Mouse (Mus musculus): ENCODE measurements around the gene Afap1l2. TPM values are rescaled to one million over a fixed set of nuclear protein-coding genes. Genes with fewer than 3 reads are reported as not detected.

Gene Afap1l2
- total RNA-seq, 2 experiments from 2014 or later, result not detected

DNA sequence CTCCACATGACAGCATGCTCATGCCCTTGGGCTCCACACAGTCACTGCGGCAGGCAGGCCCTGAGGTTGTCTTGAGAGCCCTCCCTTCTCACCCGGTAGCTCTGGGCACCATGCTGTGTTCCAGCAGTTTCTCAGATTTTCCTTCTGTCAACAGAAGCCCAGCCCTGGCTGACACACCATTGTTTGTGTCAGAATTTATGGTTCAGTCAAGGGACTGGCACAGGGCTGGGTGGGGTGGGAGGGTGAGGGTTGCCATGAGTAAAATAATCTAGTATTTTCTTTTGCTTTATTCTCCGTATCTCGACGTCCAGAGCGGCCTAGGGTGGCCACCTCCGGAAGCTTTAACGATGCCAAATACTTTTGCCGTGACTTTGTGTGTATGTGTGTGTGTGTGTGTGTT lies 26.3 kb downstream of the Afap1l2 start:
- no peak for ATAC-seq (replicated peaks; ENCODE audit: low FRiP score, poor library complexity, severe bottlenecking)

DNA sequence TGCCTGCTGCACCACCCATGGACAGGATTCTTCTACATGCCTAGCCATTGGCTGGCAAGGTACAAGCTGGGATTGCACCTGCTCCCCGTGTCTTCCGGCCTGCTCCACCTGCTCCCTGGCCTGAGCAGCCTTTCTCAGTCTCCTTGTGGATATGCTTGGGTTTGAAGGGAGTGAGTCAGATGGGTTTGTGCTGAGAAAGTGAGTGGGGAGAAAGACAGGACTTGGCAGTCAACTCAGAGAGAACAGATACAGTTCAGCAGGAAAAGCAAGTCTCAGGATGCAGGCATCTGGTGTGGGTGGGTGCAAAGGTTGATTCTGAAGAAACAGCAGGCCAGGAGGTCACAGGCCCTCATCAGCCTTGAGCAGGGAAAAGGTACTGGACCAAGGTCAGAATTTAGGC lies 27.2 kb downstream of the Afap1l2 start:
- ATAC-seq (replicated peaks; ENCODE audit: low FRiP score, poor library complexity, severe bottlenecking), result no peak

DNA sequence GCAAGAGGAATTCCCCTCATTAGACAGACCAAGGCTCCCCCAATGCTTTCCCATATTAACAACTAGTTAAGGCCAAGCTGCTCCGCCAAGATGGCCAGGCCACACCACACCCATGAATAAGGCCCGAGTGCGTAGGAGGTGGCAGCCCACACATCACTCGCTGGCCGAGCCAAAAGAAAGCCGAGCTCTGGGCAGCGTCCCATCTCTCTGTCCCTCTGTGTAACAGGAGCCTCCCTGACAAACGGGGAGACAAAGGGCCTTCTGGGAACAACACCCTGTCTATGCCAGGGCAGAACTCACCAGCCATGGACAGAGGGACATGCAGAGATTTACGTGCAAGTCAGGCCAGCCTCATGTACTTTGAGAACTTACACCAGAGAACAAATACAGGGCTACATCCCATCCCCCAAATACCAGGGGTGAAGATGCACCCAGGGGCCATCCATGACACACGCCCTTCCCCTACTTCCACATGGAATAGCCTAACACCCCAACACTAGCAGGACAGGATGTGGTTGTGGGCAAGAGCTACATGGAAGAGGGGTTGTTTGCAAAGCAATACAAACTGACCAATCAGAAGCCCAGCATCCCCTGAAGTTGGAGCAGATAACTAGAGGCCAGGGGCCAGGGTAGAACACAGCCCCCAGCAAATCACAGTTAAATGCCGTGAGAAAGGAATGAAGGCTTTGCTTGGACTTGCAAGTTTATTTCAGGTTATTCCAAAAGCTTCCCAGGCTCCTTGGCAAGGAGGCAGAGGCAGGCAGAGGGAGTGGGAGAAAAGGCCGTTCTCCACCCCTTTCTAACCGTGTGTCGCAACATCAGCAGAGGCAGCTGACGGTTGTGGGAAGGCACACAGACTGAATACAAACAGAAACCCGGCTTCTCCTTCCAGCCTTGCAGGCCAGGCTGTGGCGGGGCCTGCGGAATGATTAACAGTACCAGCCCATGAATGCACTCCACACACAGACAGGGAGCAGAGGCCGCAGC lies 30.8 kb downstream of the Afap1l2 start:
- ATAC-seq (replicated peaks; ENCODE audit: low FRiP score, poor library complexity, severe bottlenecking), result no peak

DNA sequence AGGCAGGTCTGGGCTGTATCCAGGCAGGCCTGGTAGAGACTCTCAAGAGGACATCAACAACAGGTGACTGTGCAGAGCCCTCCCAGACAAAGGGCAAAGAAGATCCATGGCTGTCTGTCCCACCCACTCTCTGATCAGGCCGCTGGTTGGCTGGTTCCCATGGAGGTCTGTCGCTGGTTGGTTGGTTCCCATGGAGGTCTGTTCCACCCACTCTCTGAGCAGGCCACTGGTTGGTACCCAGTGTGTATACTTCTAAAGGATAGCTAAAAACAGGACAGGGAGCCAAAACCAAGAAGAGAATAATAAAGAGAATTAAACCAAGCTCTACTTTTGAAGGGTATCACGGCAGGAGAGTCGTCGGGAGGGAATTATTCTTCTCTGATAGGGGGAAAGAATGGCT lies 31.5 kb downstream of the Afap1l2 start:
- ATAC-seq (replicated peaks; ENCODE audit: low FRiP score, poor library complexity, severe bottlenecking), result no peak

DNA sequence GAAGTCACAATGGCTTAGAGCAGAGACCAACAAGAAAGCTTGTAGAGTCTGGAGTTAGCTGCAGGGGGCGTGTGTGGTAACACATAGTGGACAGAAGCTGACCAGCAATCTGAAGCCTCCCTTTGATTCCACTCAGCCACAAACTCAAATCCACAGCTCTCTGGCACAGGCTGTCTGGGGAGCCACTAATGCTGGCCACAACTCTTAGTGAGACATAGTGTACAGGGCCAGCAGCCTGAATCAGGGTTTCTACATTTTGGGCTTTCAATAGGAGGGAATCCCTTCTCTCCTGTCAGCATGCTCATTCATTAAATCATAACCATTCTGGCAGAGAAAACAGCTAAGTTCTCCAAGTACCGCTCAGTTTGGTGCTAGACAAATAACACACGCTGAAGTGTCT lies 32.5 kb downstream of the Afap1l2 start:
- no peak for ATAC-seq (replicated peaks; ENCODE audit: low FRiP score, poor library complexity, severe bottlenecking)

DNA sequence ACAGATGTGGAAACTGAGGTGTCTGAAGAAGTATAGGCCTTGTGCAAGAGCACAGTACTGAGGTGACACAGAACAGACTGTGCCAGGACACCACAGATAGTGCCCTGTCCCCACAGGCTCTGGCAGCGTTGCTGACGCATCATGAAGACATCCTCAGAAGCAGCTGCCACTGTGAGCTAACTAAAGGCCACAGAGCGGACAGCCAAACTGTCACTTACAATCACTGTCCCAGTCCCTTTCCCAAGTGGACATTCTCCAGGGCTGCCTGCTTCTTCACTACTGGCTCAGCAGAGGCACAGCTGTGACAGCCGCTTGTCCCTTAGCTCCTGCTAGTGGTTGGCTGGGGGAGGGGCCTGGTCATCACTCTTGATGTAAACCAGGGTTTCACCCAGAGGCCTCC lies 33.9 kb downstream of the Afap1l2 start:
- no peak for ATAC-seq (replicated peaks; ENCODE audit: low FRiP score, poor library complexity, severe bottlenecking)

DNA sequence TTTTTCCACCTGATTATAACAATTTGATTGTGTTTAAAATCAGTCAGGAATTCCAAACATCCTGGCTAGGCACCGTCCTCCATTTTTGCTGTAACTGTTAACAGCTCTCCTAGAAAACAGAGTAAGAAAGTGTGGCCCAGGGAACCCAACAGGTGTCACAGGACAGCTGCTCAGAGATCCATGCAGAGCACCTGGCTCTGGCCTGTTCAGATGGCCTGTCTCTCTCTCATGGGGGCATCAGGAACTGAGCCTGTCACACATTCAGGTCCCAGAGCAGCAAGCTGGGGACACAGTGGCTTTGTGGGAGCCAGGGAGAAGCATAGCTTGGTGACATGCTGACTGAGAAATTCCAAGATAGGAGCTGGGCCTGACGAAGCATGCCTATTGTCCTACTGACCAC lies 35.3 kb downstream of the Afap1l2 start:
- no peak for ATAC-seq (replicated peaks; ENCODE audit: low FRiP score, poor library complexity, severe bottlenecking)

DNA sequence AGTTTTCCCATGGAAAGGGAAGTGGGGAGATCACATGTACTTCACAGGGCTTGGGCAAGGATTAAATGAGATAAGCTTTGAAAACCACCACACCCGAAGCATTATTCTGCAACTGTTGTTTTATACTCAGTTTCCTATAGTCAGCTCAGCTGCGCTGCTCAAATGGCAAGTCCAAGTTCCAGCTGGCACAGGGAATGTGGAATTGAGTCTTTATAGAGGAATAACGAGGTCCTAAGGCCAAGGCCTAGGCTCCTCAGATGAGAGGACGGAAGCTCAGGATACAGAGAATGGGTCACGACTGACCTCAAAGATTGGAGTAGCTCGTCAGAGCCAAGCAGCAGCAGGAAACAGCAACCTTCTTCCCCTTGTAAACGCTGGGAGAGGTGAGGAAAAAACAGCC lies 36.7 kb downstream of the Afap1l2 start:
- no peak for ATAC-seq (replicated peaks; ENCODE audit: low FRiP score, poor library complexity, severe bottlenecking)

DNA sequence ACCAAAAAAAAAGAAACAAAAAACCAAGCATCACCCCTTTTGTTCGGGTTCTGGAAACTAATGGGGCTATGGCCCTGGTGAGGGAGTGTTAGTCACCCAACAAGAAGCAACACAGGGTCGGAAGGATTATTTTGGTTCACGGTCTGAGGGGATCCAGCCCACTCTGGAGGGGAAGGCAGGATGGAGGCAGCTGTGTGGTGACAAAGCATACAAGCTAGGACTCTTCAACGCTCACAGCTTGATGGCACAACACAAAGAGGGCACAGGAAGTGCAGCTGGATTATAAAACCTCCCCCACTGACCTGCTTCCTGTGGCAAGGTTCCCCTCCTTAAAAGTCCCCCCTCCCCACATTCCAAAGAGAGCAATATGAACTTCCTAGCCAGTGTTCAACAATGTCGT lies 44.2 kb downstream of the Afap1l2 start:
- no peak for ATAC-seq (replicated peaks; ENCODE audit: low FRiP score, poor library complexity, severe bottlenecking)

DNA sequence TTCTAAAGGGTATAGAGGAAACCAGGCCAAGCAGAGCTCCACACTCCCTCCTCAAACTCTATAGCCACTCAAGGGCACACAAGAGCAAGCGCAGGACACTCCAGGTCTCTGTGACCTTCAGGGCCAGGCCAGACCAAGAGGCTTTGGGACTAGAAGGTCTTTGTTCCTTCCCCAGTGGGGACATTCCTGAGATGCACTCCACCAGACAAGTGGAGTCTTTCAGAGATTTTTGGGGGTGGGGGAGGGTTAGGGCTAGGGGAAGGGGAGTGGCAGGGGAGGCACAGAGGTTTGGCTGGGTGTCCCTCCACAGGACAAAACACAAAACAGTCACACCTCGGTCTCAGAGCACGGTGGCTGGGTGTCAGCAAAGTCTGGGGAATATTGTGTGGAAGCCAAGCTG lies 48.4 kb downstream of the Afap1l2 start:
- ATAC-seq (replicated peaks; ENCODE audit: low FRiP score, poor library complexity, severe bottlenecking), result no peak

DNA sequence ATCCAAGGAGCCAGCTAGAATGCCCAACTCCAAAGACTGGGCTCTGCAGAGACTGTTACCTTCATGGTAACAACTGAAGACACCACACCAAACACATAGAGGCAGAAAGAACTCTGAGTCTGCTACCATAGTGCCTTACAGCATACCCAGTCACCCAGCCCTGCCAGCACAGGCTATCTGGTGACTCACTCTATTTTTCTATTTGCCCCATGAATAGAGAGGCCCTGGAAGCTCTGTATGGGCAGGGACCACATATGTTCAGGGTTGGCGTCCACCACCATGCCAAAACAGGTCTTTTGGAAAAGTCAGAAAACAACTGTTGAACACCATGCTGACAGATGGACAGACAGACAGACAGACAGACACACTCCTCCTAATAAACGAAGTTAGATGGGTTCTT lies 49.0 kb downstream of the Afap1l2 start:
- no peak for ATAC-seq (replicated peaks; ENCODE audit: low FRiP score, poor library complexity, severe bottlenecking)

DNA sequence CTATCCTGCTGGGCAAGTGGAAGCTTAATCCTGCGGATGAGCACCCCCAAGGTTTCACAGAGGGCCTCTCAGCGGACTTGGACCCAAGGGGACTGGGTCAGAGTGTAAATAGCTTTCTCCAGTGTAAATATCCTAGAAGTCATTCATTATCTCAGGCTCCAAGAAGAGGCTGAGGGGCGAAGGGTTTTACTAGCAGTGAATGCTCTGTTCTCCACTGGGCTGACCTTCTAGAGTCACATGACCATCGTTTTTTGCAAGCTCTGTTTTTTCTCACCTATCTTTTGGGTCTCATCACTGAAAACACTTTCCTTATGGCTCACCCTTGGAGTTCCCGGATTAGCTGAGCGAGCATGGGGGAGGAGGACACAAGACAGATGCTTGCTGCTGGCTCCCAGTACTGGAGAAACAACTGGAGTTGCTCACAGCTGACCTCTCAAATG lies 49.4 kb downstream of the Afap1l2 start:
- ATAC-seq (replicated peaks; ENCODE audit: low FRiP score, poor library complexity, severe bottlenecking), result no peak

DNA sequence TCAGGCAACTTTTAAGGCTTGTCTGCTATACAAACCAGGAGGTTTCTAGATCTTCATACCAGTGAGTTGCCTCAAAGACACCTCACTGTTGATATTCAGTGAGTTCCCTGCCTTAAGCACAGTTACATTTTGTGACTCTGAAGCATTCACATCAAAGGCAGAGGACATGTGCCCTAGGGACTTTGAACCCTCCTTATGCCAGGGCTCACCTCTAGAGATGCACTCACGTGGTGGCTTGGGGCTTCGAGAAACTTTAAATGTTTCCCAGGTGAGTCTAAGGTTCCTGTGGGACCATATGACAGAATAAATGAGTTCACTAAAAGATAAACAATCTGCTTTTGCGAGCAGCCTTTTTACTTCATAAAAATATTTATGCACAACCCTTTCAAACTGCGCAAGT lies 50.0 kb downstream of the Afap1l2 start:
- ATAC-seq (replicated peaks; ENCODE audit: low FRiP score, poor library complexity, severe bottlenecking), result no peak

DNA sequence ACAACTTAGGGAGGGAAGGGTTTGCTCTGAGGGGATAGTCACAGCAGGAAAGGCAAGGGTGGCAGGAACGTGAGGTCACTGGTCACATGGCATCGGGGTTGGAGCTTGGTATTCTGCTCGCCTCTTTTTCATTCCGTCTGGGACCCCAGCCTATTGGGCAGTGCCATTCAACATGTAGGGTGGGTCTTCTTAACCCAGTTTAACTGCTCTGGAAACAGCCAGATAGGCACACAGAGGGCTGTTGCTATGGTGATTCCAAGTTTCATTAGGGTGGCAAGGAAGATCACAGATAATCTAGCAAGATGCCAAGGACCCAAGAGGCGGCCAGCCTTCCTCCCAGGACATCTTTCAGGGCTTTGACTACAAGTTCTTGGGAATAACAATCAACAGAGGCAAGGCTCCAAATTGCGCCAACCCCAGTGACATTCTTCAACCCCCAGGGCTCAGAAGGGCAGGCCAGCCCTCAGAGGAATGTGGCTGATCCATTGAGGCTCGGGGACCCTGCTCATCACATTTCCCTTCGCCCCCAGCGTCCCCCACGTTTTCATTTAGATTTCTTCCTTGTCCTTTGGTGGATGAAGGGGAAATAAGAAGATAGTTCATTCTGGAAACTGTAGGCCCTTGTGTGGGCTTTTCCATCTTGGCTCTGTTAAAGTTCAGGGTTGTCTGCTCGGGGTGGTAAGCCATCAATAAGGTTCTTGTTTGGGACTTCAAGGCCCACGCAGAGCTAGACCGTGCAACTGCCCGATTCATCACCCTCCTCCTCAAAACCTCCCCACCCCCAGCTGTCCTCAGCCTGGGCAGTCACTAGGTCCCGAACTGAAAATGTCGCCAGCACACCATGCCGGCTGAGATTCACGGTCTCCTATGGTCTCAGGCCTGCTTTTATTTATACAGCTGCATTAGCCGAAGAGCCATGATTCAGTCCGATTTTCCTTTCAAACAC lies 52.2 kb downstream of the Afap1l2 start:
- ATAC-seq (replicated peaks; ENCODE audit: low FRiP score, poor library complexity, severe bottlenecking), result no peak

DNA sequence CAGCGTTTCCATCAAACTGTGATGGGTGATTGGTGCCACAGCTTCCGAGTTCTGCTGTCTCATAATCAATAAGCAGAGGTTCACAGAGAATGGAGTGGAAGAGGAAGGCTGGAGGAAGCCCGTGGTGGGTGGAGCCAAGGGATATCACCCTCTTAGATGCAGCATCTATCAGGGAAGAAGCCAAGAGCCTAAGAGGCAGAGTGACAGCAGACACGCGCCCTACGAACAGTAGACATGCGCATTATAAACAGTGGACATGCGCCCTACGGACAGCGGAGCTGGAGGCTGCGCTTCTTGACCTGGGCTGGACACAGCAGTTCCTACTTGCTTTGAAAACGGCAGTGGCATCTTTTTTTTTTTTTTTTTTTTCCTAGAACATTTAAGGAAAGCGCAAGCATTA lies 53.2 kb downstream of the Afap1l2 start:
- no peak for ATAC-seq (replicated peaks; ENCODE audit: low FRiP score, poor library complexity, severe bottlenecking)

DNA sequence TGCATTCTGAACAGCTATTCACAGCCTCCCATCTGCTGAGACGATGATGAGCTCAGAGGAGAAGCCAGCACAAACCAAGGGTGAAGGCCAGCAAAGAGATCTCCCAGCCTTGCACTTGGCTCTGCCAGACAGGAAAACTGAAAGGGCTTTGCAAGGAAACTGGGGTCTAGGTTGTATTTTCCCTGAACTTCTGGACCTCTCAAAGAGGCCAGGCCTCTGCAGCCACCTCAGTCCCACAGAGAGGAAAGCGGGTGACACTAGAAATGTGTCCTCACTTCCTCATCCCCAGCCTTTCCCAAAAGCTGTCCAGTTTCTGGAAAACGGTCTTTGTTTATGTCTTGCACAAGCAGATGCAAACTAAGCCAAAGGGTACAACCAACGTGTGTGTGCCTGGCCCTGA lies 54.2 kb downstream of the Afap1l2 start:
- no peak for ATAC-seq (replicated peaks; ENCODE audit: low FRiP score, poor library complexity, severe bottlenecking)

DNA sequence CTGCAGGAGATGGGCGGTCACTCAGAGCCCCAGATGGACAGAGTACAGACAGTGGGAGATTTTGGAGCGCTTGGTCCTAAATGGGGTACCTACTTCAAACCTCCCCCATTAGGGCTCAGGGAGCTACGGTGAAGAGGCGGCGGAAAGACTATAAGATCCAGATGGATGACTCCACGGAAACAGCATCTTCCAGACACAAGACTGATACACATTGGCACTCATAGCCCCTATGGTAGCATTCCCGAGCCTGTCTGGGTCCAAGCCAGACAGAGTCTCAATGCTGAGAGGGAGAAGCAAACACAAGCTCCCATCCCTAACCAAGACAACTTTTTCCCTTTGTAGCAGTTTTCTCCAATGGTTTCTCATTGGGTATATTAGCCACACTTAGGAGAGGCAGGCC lies 57.2 kb downstream of the Afap1l2 start:
- ATAC-seq (replicated peaks; ENCODE audit: low FRiP score, poor library complexity, severe bottlenecking), result no peak

DNA sequence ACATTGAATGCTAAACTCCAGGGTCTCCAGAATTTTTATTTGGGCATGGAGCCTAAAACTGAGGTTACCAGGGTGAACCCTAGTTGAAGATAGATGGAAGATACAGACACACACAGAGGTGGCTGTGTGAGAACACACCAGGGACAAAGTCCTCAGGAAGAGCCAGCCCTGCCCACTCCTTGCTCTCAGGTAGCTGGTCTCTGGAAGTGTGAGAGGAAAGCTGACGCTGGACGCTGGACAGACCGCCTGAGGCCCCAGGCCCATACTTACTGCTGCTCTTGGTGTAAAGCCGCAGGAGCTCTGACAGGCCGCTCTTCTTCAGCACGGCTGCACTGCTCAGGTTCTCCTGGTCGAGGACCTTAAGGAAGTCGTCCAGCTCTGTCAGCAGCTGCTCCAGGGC lies 58.2 kb downstream of the Afap1l2 start:
- no peak for ATAC-seq (replicated peaks; ENCODE audit: low FRiP score, poor library complexity, severe bottlenecking)

DNA sequence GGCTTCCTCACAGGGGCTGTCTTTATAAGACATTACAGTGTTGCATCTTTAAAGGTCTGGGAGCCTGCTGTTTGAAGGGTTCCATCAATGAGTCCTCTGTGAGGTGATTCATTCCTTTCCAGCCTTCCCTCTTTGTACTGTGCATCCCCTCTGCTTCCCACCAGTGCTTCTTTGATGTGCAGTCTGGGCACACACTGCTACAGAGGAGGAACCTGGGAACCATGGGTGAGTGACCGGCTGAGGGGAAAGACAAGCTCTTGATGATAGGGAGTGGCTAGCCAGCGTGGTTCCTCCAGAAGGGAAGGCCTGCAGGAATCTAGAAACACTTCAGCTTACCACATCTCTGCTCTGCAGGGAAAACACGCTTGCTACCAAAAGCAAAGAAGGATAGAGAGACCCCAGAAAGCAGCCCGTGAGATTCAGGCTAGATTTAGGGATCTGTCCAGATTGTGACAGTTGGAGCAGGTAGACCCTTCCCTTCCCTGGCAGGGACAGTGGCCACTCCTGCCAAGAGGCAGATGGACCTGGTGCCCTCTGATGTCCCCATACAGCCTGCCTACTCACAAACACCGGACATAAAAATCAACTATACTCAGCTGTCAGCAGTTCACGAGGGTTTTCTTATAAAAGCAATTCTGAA lies 59.9 kb downstream of the Afap1l2 start:
- no peak for ATAC-seq (replicated peaks; ENCODE audit: low FRiP score, poor library complexity, severe bottlenecking)

DNA sequence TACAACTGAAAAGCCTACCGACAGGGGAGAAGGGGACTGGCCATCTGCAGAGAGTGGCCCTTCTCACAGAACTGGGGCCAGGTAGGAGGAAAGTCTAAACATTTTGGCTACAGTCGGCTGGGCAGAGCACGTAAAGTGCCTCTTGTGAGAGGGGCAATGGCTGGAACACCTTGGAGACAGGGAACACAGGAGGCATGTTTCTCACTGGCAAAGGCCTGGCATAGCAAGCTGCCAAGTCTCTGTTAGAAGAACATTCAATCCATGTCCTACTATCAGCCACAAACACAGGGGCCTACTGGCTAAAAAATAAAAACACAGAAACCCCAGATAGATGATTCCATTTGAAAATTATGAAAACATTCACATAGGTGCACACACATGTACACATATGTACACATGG lies 61.3 kb downstream of the Afap1l2 start:
- no peak for ATAC-seq (replicated peaks; ENCODE audit: low FRiP score, poor library complexity, severe bottlenecking)
